Mouse (Mus musculus) stomach, postnatal 0 days (tissue): ENCODE measurements at regions not wholly inside any gene's neighbourhood (a gene's known extent, or its start where the extent isn't known, plus 50 kb on each side); places are given as distances from the start of the nearest gene placed in this dataset.

Source experiments
- CTCF ChIP-seq: IDR thresholded peaks from 2 replicates; pipeline ENCODE4 v1.5.1; 2016; ENCODE audit warnings: antibody characterized with exemption, low read depth, mild to moderate bottlenecking, moderate library complexity
- EP300 ChIP-seq: optimal IDR thresholded peaks from 2 replicates; pipeline ENCODE3; 2016; ENCODE audit warnings: antibody characterized with exemption

DNA sequence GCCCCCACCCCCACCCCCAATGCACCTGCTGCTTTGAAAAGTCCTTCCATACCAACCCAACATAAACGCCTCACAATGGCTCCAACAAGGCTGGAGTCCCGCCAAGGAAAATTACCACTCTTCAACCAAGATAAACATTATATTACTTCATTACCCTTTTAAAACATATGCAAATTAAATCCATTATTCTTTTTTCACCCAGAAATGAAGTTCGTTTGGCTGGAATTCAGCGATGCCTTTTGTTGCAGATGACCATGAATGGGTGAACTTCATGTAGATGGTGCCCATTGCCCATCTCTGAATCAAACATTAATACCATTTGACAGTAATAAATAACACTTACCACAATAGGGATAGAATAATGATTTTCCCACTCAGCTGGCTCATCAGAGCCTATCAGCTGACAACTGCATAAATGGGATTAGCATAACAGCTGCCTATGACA lies 188.1 kb upstream of the Tox3 start:
- TF ChIP-seq CTCF (no peak), EP300 (no peak)
